Mouse (Mus musculus): ENCODE results near the gene Ubqln3.

- TF ChIP-seq JUN (IDR thresholded peaks at IDR 0.05; ENCODE audit: insufficient read depth, low read depth, low read length), result no peak
- TF ChIP-seq USF1 (IDR thresholded peaks at IDR 0.05; ENCODE audit: low read depth, low read length), result no peak
- no peak for TF ChIP-seq ZC3H11A (IDR thresholded peaks at IDR 0.05; ENCODE audit: low read depth, low read length)
- no peak for TF ChIP-seq CTCF (conservative IDR thresholded peaks at IDR 0.05 in 1 of 2, IDR thresholded peaks at IDR 0.05 in 1 of 2; ENCODE audit: low read depth in 2 of 2, low read length in 2 of 2)
- no peak for TF ChIP-seq USF2 (conservative IDR thresholded peaks at IDR 0.05; ENCODE audit: low read depth, low read length)
- no peak for TF ChIP-seq RCOR1 (conservative IDR thresholded peaks at IDR 0.05; ENCODE audit: low read depth, low read length)
- TF ChIP-seq KAT2A (IDR thresholded peaks at IDR 0.05; ENCODE audit: insufficient replicate concordance, low read length), result no peak
- TF ChIP-seq POLR2A (IDR thresholded peaks at IDR 0.05; ENCODE audit: low read depth, low read length), result no peak
- no peak for TF ChIP-seq UBTF (IDR thresholded peaks at IDR 0.05; ENCODE audit: low read depth, low read length)
- no peak for TF ChIP-seq NRF1 (IDR thresholded peaks at IDR 0.05; ENCODE audit: low read depth, low read length)
- no peak for TF ChIP-seq ZMIZ1 (IDR thresholded peaks at IDR 0.05; ENCODE audit: low read depth, low read length)
- TF ChIP-seq TBP (conservative IDR thresholded peaks at IDR 0.05; ENCODE audit: low read depth, low read length), result no peak
These were observed 32.0 kb upstream of the Ubqln3 start for GRCm38 (mm10) chr7:104175085-104175484.
